Mouse (Mus musculus) heart, embryonic 12.5 days (tissue): ENCODE results near the gene Dip2a. TPM values are rescaled to one million over a fixed set of nuclear protein-coding genes. Genes with fewer than 3 reads are reported as not detected.

Source experiments
- ATAC-seq: fragments of 200-750 bp; cut with Nextera tagmentation; 2 replicates; pipeline ENCODE4 v1.8.0; 2017; ENCODE audit warnings: moderate TSS enrichment, moderate library complexity; ENCODE audit not compliant: insufficient number of reproducible peaks, low FRiP score
- H3K27ac ChIP-seq: fragments of 300-500 bp; sonication (generic); 2 replicates; pipeline ENCODE4 v1.5.1; 2016; ENCODE audit warnings: mild to moderate bottlenecking, moderate library complexity; ENCODE audit not compliant: poor library complexity, severe bottlenecking
- H3K27me3 ChIP-seq: fragments of 300-500 bp; sonication (generic); replicated peaks from 2 replicates; pipeline ENCODE4 v1.6.1; 2016; ENCODE audit warnings: mild to moderate bottlenecking, moderate library complexity
- H3K36me3 ChIP-seq: fragments of 300-500 bp; sonication (generic); 2 replicates; pipeline ENCODE4 v1.6.1; 2016; ENCODE audit warnings: mild to moderate bottlenecking, moderate library complexity
- H3K4me1 ChIP-seq: fragments of 300-500 bp; sonication (generic); replicated peaks from 2 replicates; pipeline ENCODE4 v1.6.1; 2016; ENCODE audit warnings: mild to moderate bottlenecking
- H3K4me2 ChIP-seq: fragments of 300-500 bp; sonication (generic); 2 replicates; pipeline ENCODE4 v1.6.1; 2016; ENCODE audit warnings: mild to moderate bottlenecking, moderate library complexity
- H3K4me3 ChIP-seq: fragments of 300-500 bp; sonication (generic); 2 replicates; pipeline ENCODE4 v1.5.1; 2016; ENCODE audit warnings: mild to moderate bottlenecking
- H3K9ac ChIP-seq: fragments of 300-500 bp; sonication (generic); 2 replicates; pipeline ENCODE4 v1.6.1; 2016; ENCODE audit warnings: mild to moderate bottlenecking, moderate library complexity
- H3K9me3 ChIP-seq: fragments of 300-500 bp; sonication (generic); replicated peaks from 2 replicates; pipeline ENCODE4 v1.6.1; 2016; ENCODE audit warnings: mild to moderate bottlenecking, moderate library complexity
- WGBS: fragments of 180-500 bp; shearing (Covaris S2); methylation state at CpG from one replicate; pipeline ENCODE4 v1.1.7; 2016; 5-methylcytosine and 5-hydroxymethylcytosine counted together
- polyA plus RNA-seq: library from polyadenylated mRNA; unstranded; fragments of >200 nt; fragmentation: Nextera tagmentation; extraction: Ambion mirVana; gene quantifications from 2 replicates; pipeline ENCODE4 v1.2.1, GENCODE M21; 2016

The Dip2a gene
- polyA plus RNA-seq, 1 experiment from 2014 or later = 12.3 TPM

- Histone ChIP-seq H3K4me1 (no peaks in the 10 kb centered on the region), H3K4me2 (no peak overlapping the region), H3K27ac (no peak overlapping the region), H3K36me3 (peaks cover 87% of the 10 kb centered on the region), H3K27me3 (no peaks in the 10 kb centered on the region), H3K9me3 (no peaks in the 10 kb centered on the region), H3K4me3 (no peak overlapping the region), H3K9ac (no peak overlapping the region)
- 93% methylated on average over 12 of the region's 12 CpGs for WGBS
- no peak for ATAC-seq
Observed at GRCm38 (mm10) chr10:76353986-76354385, 8.9 kb upstream of the Dip2a start.

GRCm38 (mm10) chr10:76351953-76352352 lies 6.9 kb upstream of the Dip2a start:
- Histone ChIP-seq H3K4me3 (no peak overlapping the region), H3K36me3 (peaks cover 79% of the 10 kb centered on the region), H3K9ac (no peak overlapping the region), H3K9me3 (no peaks in the 10 kb centered on the region), H3K27me3 (no peaks in the 10 kb centered on the region), H3K27ac (no peak overlapping the region), H3K4me2 (no peak overlapping the region), H3K4me1 (no peaks in the 10 kb centered on the region)
- no peak for ATAC-seq
- 76% methylated on average over 7 of the region's 7 CpGs for WGBS

GRCm38 (mm10) chr10:76346589-76346988 lies 1.5 kb upstream of the Dip2a start:
- no peaks in the 10 kb centered on the region for H3K27me3 ChIP-seq
- H3K9me3 ChIP-seq = no peaks in the 10 kb centered on the region
- H3K4me2 ChIP-seq = peak overlapping the region; percentile 84
- WGBS = 8% methylated on average over 4 of the region's 4 CpGs
- no peak overlapping the region for H3K9ac ChIP-seq
- H3K4me3 ChIP-seq = peak overlapping the region; percentile 79
- peaks cover 21% of the 10 kb centered on the region for H3K4me1 ChIP-seq
- ATAC-seq = no peak
- H3K36me3 ChIP-seq = peaks cover 27% of the 10 kb centered on the region
- no peak overlapping the region for H3K27ac ChIP-seq

GRCm38 (mm10) chr10:76346043-76346491 lies 976 bp upstream of the Dip2a start:
- no peak overlapping the region for H3K9ac ChIP-seq
- no peak overlapping the region; the same call in 1 of the 2 replicates for H3K27ac ChIP-seq
- H3K36me3 ChIP-seq = peaks cover 23% of the 10 kb centered on the region
- WGBS = 16% methylated on average over 8 of the region's 8 CpGs
- H3K9me3 ChIP-seq = no peaks in the 10 kb centered on the region
- peaks cover 21% of the 10 kb centered on the region for H3K4me1 ChIP-seq
- peak overlapping the region; percentile 79 for H3K4me3 ChIP-seq
- H3K4me2 ChIP-seq = peak overlapping the region; percentile 84
- no peak for ATAC-seq
- H3K27me3 ChIP-seq = no peaks in the 10 kb centered on the region

- H3K9me3 ChIP-seq = no peaks in the 10 kb centered on the region
- peaks cover 21% of the 10 kb centered on the region for H3K4me1 ChIP-seq
- ATAC-seq = peak; percentile 24; the same call in 1 of the 2 replicates
- H3K27ac ChIP-seq = peak overlapping the region; percentile 78
- peak overlapping the region; percentile 69 for H3K9ac ChIP-seq
- peaks cover 18% of the 10 kb centered on the region for H3K36me3 ChIP-seq
- H3K4me3 ChIP-seq = peak overlapping the region; percentile 79
- no peaks in the 10 kb centered on the region for H3K27me3 ChIP-seq
- peak overlapping the region; percentile 84 for H3K4me2 ChIP-seq
- WGBS = 4% methylated on average over 12 of the region's 12 CpGs
Observed at GRCm38 (mm10) chr10:76345540-76345902, 430 bp upstream of the Dip2a start.

- 37% methylated on average over 4 of the region's 4 CpGs for WGBS
- Histone ChIP-seq H3K4me2 (no peak overlapping the region), H3K27ac (peak overlapping the region; percentile 21; the same call in 1 of the 2 replicates), H3K27me3 (no peaks in the 10 kb centered on the region), H3K9ac (no peak overlapping the region; the same call in 1 of the 2 replicates), H3K36me3 (no peaks in the 10 kb centered on the region), H3K4me1 (peaks cover 24% of the 10 kb centered on the region), H3K9me3 (no peaks in the 10 kb centered on the region), H3K4me3 (no peak overlapping the region)
- no peak for ATAC-seq
Observed at GRCm38 (mm10) chr10:76334350-76334749, 10.7 kb downstream of the Dip2a start.

- H3K27me3 ChIP-seq = no peaks in the 10 kb centered on the region
- H3K4me2 ChIP-seq = no peak overlapping the region
- WGBS = 90% methylated on average over 2 of the region's 2 CpGs
- no peaks in the 10 kb centered on the region for H3K9me3 ChIP-seq
- no peak overlapping the region for H3K9ac ChIP-seq
- ATAC-seq = no peak
- H3K36me3 ChIP-seq = no peaks in the 10 kb centered on the region
- H3K4me1 ChIP-seq = peaks cover 41% of the 10 kb centered on the region
- no peak overlapping the region for H3K4me3 ChIP-seq
- no peak overlapping the region for H3K27ac ChIP-seq
Observed at GRCm38 (mm10) chr10:76332040-76332439, 13.1 kb downstream of the Dip2a start.

GRCm38 (mm10) chr10:76329093-76329492 lies 16.0 kb downstream of the Dip2a start:
- no peaks in the 10 kb centered on the region for H3K27me3 ChIP-seq
- no peak; the same call in 1 of the 2 replicates for ATAC-seq
- H3K4me2 ChIP-seq = no peak overlapping the region
- peaks cover 23% of the 10 kb centered on the region for H3K4me1 ChIP-seq
- H3K4me3 ChIP-seq = no peak overlapping the region
- H3K36me3 ChIP-seq = peaks cover 5% of the 10 kb centered on the region; the same call in 1 of the 2 replicates
- no peak overlapping the region for H3K27ac ChIP-seq
- WGBS = 47% methylated on average over 4 of the region's 4 CpGs
- H3K9me3 ChIP-seq = no peaks in the 10 kb centered on the region
- H3K9ac ChIP-seq = no peak overlapping the region

GRCm38 (mm10) chr10:76328574-76328973 lies 16.5 kb downstream of the Dip2a start:
- Histone ChIP-seq H3K4me2 (no peak overlapping the region), H3K9me3 (no peaks in the 10 kb centered on the region), H3K27me3 (no peaks in the 10 kb centered on the region), H3K4me1 (peaks cover 23% of the 10 kb centered on the region), H3K9ac (no peak overlapping the region), H3K4me3 (no peak overlapping the region), H3K36me3 (peaks cover 5% of the 10 kb centered on the region; the same call in 1 of the 2 replicates), H3K27ac (no peak overlapping the region)
- no peak for ATAC-seq
- WGBS = 78% methylated on average over 3 of the region's 3 CpGs

GRCm38 (mm10) chr10:76326304-76327006 lies 18.6 kb downstream of the Dip2a start:
- ATAC-seq = no peak
- H3K27me3 ChIP-seq = no peaks in the 10 kb centered on the region
- no peak overlapping the region for H3K9ac ChIP-seq
- H3K36me3 ChIP-seq = peaks cover 5% of the 10 kb centered on the region; the same call in 1 of the 2 replicates
- no peak overlapping the region for H3K4me2 ChIP-seq
- no peaks in the 10 kb centered on the region for H3K9me3 ChIP-seq
- H3K4me3 ChIP-seq = no peak overlapping the region
- peaks cover 27% of the 10 kb centered on the region for H3K4me1 ChIP-seq
- WGBS = 73% methylated on average over 6 of the region's 6 CpGs
- no peak overlapping the region for H3K27ac ChIP-seq

GRCm38 (mm10) chr10:76317623-76318022 lies 27.5 kb downstream of the Dip2a start:
- H3K36me3 ChIP-seq = peaks cover 46% of the 10 kb centered on the region
- no peaks in the 10 kb centered on the region for H3K9me3 ChIP-seq
- no peaks in the 10 kb centered on the region for H3K27me3 ChIP-seq
- peaks cover 9% of the 10 kb centered on the region; the same call in 1 of the 2 replicates for H3K4me1 ChIP-seq
- WGBS = 79% methylated on average over 12 of the region's 12 CpGs
- H3K4me3 ChIP-seq = no peak overlapping the region
- H3K27ac ChIP-seq = no peak overlapping the region
- no peak overlapping the region for H3K4me2 ChIP-seq
- no peak for ATAC-seq
- no peak overlapping the region for H3K9ac ChIP-seq
